Mouse (Mus musculus) neural tube, embryonic 12.5 days (tissue): ENCODE measurements around the gene Hdac4. TPM values are rescaled to one million over a fixed set of nuclear protein-coding genes. Genes with fewer than 3 reads are reported as not detected.
A peak's percentile ranks its signal among the peaks of the same experiment; 100 is the strongest.

ENCODE experiments used
- ATAC-seq: fragments of 200-750 bp; cut with Nextera tagmentation; 2 replicates; pipeline ENCODE4 v1.8.0; 2017; ENCODE audit warnings: low read depth, mild to moderate bottlenecking, moderate TSS enrichment, moderate library complexity; ENCODE audit not compliant: low FRiP score
- H3K27ac ChIP-seq: fragments of 300-500 bp; sonication (generic); 2 replicates; pipeline ENCODE4 v1.5.1; 2016
- H3K27me3 ChIP-seq: fragments of 300-500 bp; sonication (generic); replicated peaks from 2 replicates; pipeline ENCODE4 v1.6.1; 2016; ENCODE audit warnings: mild to moderate bottlenecking
- H3K36me3 ChIP-seq: fragments of 300-500 bp; sonication (generic); 2 replicates; pipeline ENCODE4 v1.6.1; 2016; ENCODE audit warnings: mild to moderate bottlenecking
- H3K4me1 ChIP-seq: fragments of 300-500 bp; sonication (generic); 2 replicates; pipeline ENCODE4 v1.6.1; 2016
- H3K4me2 ChIP-seq: fragments of 300-500 bp; sonication (generic); replicated peaks from 2 replicates; pipeline ENCODE4 v1.6.1; 2016; ENCODE audit warnings: mild to moderate bottlenecking
- H3K4me3 ChIP-seq: fragments of 300-500 bp; sonication (generic); 2 replicates; pipeline ENCODE4 v1.5.1; 2016
- H3K9ac ChIP-seq: fragments of 300-500 bp; sonication (generic); 2 replicates; pipeline ENCODE4 v1.6.1; 2016; ENCODE audit warnings: mild to moderate bottlenecking
- H3K9me3 ChIP-seq: fragments of 300-500 bp; sonication (generic); 2 replicates; pipeline ENCODE4 v1.6.1; 2016; ENCODE audit warnings: mild to moderate bottlenecking
- WGBS: fragments of 180-500 bp; shearing (Covaris S2); methylation state at CpG from one replicate; pipeline ENCODE4 v1.1.7; 2016; 5-methylcytosine and 5-hydroxymethylcytosine counted together
- polyA plus RNA-seq: library from polyadenylated mRNA; unstranded; fragments of >200 nt; fragmentation: Nextera tagmentation; extraction: Ambion mirVana; gene quantifications from 2 replicates; pipeline ENCODE4 v1.2.1, GENCODE M21; 2016

Hdac4 gene
- polyA plus RNA-seq, 1 experiment from 2014 or later, result 26.6 TPM

DNA sequence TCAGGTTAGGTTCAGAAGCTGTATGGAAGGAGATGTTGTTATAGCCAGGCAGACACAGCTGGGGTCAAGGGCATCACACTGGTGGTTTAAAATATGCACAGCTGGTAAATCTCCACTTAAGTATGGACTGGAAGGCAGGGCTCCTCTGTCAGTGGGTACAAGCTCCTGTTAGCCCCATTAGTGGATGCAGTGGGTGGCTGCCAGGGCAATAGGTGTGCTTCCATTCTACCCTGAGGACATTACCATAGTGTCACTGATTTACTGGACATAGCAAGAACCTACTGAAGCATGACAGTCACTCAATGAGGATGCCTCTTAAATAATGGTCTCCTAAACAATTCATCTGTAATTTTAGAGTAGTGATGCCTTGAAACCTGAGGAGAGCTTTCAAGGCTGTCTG is 203.9 kb downstream of the Hdac4 start:
- Histone ChIP-seq H3K36me3 (peaks cover 55% of the 10 kb centered on the region), H3K4me1 (no peaks in the 10 kb centered on the region), H3K27ac (no peak overlapping the region), H3K4me3 (no peak overlapping the region), H3K9ac (no peak overlapping the region), H3K9me3 (no peaks in the 10 kb centered on the region), H3K4me2 (no peak overlapping the region), H3K27me3 (no peaks in the 10 kb centered on the region)
- no peak for ATAC-seq

DNA sequence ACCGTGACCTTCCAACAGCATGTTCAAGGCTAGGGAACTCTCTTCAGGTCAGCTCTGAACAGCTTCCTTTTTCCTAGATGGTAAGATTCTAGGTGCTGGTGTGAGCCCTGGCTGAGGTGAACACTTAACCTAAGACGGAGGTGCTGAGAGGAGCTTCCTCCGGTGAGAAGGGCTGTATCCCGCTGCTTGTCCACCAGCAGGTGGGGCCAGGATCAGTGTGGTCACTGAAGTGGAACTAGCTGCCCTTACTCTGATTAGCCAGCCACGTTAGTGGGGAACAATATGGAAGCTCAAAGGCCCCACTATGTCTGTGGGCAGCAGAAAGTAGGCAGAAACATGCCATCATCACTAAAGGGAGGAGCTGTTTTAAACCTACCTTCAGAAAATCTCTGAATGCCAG is 204.6 kb downstream of the Hdac4 start:
- H3K4me1 ChIP-seq, result no peaks in the 10 kb centered on the region
- H3K4me3 ChIP-seq, result no peak overlapping the region
- ATAC-seq, result no peak
- no peaks in the 10 kb centered on the region for H3K9me3 ChIP-seq
- no peaks in the 10 kb centered on the region for H3K27me3 ChIP-seq
- H3K9ac ChIP-seq, result no peak overlapping the region
- WGBS, result 88% methylated on average over 5 of the region's 5 CpGs
- peaks cover 59% of the 10 kb centered on the region for H3K36me3 ChIP-seq
- H3K4me2 ChIP-seq, result no peak overlapping the region
- H3K27ac ChIP-seq, result no peak overlapping the region

- no peak overlapping the region for H3K9ac ChIP-seq
- ATAC-seq, result no peak
- WGBS, result 97% methylated on average over 1 of the region's 1 CpGs
- H3K27ac ChIP-seq, result no peak overlapping the region
- peaks cover 66% of the 10 kb centered on the region for H3K36me3 ChIP-seq
- no peak overlapping the region for H3K4me2 ChIP-seq
- no peaks in the 10 kb centered on the region for H3K9me3 ChIP-seq
- no peaks in the 10 kb centered on the region for H3K4me1 ChIP-seq
- no peak overlapping the region for H3K4me3 ChIP-seq
- no peaks in the 10 kb centered on the region for H3K27me3 ChIP-seq
Measured at GRCm38 (mm10) chr1:91988866-91989265, 206.6 kb downstream of the Hdac4 start.

- no peak overlapping the region for H3K9ac ChIP-seq
- no peak overlapping the region for H3K27ac ChIP-seq
- H3K9me3 ChIP-seq, result no peaks in the 10 kb centered on the region
- no peak overlapping the region for H3K4me3 ChIP-seq
- no peaks in the 10 kb centered on the region for H3K4me1 ChIP-seq
- H3K36me3 ChIP-seq, result peaks cover 77% of the 10 kb centered on the region
- ATAC-seq, result no peak
- 93% methylated on average over 8 of the region's 8 CpGs for WGBS
- no peak overlapping the region for H3K4me2 ChIP-seq
- no peaks in the 10 kb centered on the region for H3K27me3 ChIP-seq
Measured at GRCm38 (mm10) chr1:91987431-91987830, 208.1 kb downstream of the Hdac4 start.

DNA sequence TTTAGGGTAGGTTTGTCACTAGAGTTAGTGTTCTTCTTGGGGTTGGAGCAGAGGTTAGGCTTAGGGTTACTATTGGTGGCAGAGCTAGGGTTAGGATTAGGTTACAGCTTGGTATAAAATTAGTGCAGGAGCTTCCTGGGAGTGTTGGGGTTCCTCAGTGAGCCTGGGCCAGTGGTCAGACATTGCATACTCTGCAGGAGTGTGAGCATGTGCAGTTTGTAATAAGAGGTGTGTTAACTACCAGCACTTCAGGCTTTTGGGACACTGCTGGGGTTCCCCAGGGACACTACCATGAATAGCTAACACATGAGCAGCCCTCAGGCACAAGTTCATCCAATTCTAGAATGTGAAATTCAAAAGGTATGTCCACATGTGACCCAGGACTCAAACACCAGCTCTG is 209.7 kb downstream of the Hdac4 start:
- H3K27ac ChIP-seq, result no peak overlapping the region
- H3K4me1 ChIP-seq, result no peaks in the 10 kb centered on the region
- no peak for ATAC-seq
- no peaks in the 10 kb centered on the region for H3K9me3 ChIP-seq
- H3K36me3 ChIP-seq, result peaks cover 78% of the 10 kb centered on the region
- H3K4me2 ChIP-seq, result no peak overlapping the region
- no peak overlapping the region for H3K4me3 ChIP-seq
- no peak overlapping the region for H3K9ac ChIP-seq
- no peaks in the 10 kb centered on the region for H3K27me3 ChIP-seq

- Histone ChIP-seq H3K36me3 (peaks cover 75% of the 10 kb centered on the region), H3K4me2 (no peak overlapping the region), H3K9ac (no peak overlapping the region), H3K4me3 (no peak overlapping the region), H3K4me1 (no peaks in the 10 kb centered on the region), H3K9me3 (no peaks in the 10 kb centered on the region), H3K27me3 (no peaks in the 10 kb centered on the region), H3K27ac (no peak overlapping the region)
- 92% methylated on average over 8 of the region's 8 CpGs for WGBS
- ATAC-seq, result no peak
Measured at GRCm38 (mm10) chr1:91984507-91984906, 211.0 kb downstream of the Hdac4 start.

- H3K9me3 ChIP-seq, result no peaks in the 10 kb centered on the region
- no peak overlapping the region for H3K9ac ChIP-seq
- ATAC-seq, result no peak
- H3K4me3 ChIP-seq, result no peak overlapping the region
- H3K27ac ChIP-seq, result no peak overlapping the region
- H3K4me1 ChIP-seq, result no peaks in the 10 kb centered on the region
- H3K36me3 ChIP-seq, result peaks cover 62% of the 10 kb centered on the region
- H3K4me2 ChIP-seq, result no peak overlapping the region
- 78% methylated on average over 1 of the region's 1 CpGs for WGBS
- no peaks in the 10 kb centered on the region for H3K27me3 ChIP-seq
Measured at GRCm38 (mm10) chr1:91981381-91981780, 214.1 kb downstream of the Hdac4 start.

DNA sequence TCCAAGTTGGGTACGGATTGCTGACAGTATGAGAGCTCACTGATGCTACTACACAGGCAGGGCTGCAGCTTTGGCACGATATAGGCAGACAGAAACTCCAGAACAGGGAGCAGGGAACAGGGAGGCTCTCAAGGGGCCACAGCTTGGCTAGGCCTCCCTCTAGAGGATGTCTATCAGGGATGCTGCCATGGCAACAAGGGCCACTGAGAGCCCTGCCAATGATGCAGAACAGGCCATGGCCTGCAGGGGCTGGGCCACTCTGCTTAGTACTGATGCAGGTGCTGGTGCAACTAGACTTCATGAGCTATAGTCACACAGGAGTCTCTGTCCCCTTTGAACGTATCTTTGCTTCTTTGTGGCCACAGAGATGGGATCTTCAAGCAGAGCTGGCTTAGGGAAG is 217.1 kb downstream of the Hdac4 start:
- Histone ChIP-seq H3K4me2 (no peak overlapping the region), H3K27ac (no peak overlapping the region), H3K27me3 (no peaks in the 10 kb centered on the region), H3K4me1 (no peaks in the 10 kb centered on the region), H3K36me3 (peaks cover 70% of the 10 kb centered on the region), H3K9me3 (no peaks in the 10 kb centered on the region), H3K9ac (no peak overlapping the region), H3K4me3 (no peak overlapping the region)
- 72% methylated on average over 3 of the region's 3 CpGs for WGBS
- ATAC-seq, result no peak

DNA sequence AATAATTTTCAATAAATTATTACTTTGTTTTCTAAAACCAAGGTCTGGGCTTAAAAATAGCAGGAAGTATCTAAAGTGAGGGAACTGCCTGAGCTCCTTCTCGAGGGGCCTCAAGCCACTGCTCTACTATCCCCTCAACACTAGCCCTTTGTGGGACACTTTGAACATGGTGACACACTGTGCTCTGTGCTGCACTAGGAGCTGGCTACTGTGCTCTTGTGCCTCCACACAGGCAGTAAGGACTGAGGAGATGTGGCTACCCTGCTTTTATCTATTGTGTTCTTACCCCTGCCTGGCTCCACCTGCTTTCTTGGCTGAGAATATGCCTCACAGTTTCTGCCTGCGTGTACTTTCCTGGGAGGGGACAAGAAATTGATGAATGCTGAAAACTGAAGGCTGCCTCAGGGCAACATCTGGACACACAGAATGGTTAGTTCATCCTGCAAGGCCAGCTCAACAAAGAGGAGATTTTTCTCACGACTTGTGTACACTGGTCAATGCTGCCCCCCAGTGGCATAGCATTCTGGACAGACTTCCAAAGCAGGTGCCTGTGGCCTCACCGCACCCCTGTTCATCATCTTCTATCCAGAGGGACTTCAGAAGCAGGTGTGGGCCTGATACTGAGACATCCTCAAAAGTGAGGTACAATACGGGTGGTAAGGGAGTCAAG is 226.7 kb downstream of the Hdac4 start:
- Histone ChIP-seq H3K9me3 (no peaks in the 10 kb centered on the region), H3K27me3 (no peaks in the 10 kb centered on the region), H3K4me2 (no peak overlapping the region), H3K27ac (no peak overlapping the region; the same call in 1 of the 2 replicates), H3K9ac (no peak overlapping the region), H3K4me1 (peaks cover 5% of the 10 kb centered on the region; the same call in 1 of the 2 replicates), H3K4me3 (no peak overlapping the region), H3K36me3 (peaks cover 79% of the 10 kb centered on the region)
- no peak for ATAC-seq
- 59% methylated on average over 5 of the region's 5 CpGs for WGBS

GRCm38 (mm10) chr1:91967041-91967440 is 228.5 kb downstream of the Hdac4 start:
- 100% methylated on average over 1 of the region's 1 CpGs for WGBS
- Histone ChIP-seq H3K4me3 (no peak overlapping the region), H3K9ac (no peak overlapping the region)

DNA sequence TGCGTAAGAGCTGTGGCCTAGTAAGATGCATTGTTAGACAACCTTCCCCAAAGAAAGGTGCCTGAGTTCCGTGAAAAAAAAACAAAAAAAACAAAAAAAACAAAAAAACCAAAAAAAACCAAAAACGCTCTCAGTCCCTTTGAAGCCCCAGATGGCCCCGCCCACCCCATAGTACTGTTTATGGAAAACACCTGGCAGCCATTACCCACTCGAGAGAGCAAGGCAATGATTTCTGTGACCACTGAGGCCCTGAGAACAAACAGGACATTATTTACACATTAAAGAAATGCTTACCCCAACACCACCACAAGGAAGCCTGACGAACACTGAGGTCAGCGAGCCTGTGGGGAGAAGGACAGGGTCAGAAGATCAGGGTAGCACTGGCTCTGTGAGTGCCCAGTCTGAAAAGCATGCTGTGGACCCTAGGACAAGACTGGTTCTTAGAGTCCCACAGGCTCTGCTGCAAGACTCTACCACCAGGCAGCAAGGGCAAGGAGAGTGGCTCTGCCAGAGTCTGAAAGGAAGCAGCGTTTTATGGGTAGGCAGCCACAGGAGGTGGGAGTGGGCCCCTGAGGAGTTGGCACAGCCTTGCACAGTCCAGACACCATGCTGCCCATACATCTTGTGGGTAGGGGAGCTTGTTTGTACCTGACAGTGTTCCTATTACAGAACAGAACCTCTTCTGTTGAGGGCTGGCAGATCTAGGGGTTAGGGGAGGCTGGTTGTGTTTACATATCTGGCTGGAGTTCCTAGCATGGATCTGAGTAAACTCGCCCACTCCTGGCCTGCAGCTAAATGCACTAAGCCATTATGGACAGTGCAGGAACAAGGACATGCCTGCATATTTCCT is 230.8 kb downstream of the Hdac4 start:
- no peaks in the 10 kb centered on the region for H3K27me3 ChIP-seq
- H3K4me3 ChIP-seq, result no peak overlapping the region
- no peak for ATAC-seq
- WGBS, result 66% methylated on average over 9 of the region's 9 CpGs
- H3K36me3 ChIP-seq, result peaks cover 60% of the 10 kb centered on the region
- no peak overlapping the region for H3K9ac ChIP-seq
- H3K9me3 ChIP-seq, result no peaks in the 10 kb centered on the region
- no peak overlapping the region for H3K27ac ChIP-seq
- peaks cover 5% of the 10 kb centered on the region; the same call in 1 of the 2 replicates for H3K4me1 ChIP-seq
- no peak overlapping the region for H3K4me2 ChIP-seq

More at GRCm38 (mm10) chr1:91967041-91967440, 228.5 kb downstream of the Hdac4 start:
- Histone ChIP-seq H3K27me3 (no peaks in the 10 kb centered on the region), H3K4me1 (peaks cover 5% of the 10 kb centered on the region; the same call in 1 of the 2 replicates), H3K4me2 (no peak overlapping the region), H3K36me3 (peaks cover 66% of the 10 kb centered on the region), H3K27ac (no peak overlapping the region), H3K9me3 (no peaks in the 10 kb centered on the region)
- no peak for ATAC-seq

DNA sequence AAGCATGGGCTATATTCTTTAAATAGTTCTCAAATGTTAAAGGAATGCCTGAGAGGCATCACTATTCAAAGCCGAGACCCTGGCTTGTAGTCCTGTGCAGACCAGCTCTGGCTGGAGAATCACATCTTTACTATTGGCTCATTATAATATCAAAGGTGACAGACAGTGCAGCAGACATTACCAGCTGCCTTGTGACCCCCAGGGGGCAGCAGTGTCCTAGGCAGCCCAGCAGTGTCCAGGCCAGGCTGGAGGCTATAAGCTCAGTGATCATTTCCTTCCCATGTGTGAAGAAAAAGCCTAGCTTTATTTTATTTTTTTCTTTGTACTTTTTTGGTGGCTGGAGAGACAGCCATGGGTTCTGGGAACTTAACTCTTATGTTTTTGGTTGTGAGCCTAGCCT is 233.2 kb downstream of the Hdac4 start:
- Histone ChIP-seq H3K36me3 (peaks cover 67% of the 10 kb centered on the region), H3K27ac (no peak overlapping the region), H3K27me3 (no peaks in the 10 kb centered on the region), H3K4me1 (no peaks in the 10 kb centered on the region), H3K9ac (no peak overlapping the region), H3K4me3 (no peak overlapping the region), H3K4me2 (no peak overlapping the region), H3K9me3 (no peaks in the 10 kb centered on the region)
- 66% methylated on average over 1 of the region's 1 CpGs for WGBS
- ATAC-seq, result 0 out of 2 replicates have a peak, but pooled peaks have one; percentile 53
